Mouse (Mus musculus) myocyte (in vitro differentiated cells): Measurements from ENCODE around the gene Msi2.

ENCODE experiments used
- MAX ChIP-seq: IDR thresholded peaks from one replicate; pipeline ENCODE4 v1.6.1; 2011; ENCODE audit warnings: low read depth, mild to moderate bottlenecking, control low read depth
- POLR2A ChIP-seq: IDR thresholded peaks from one replicate; pipeline ENCODE4 v1.6.1; 2011; ENCODE audit warnings: low read depth, mild to moderate bottlenecking, control low read depth, moderate library complexity; ENCODE audit not compliant: insufficient read length
- TCF12 ChIP-seq: IDR thresholded peaks from one replicate; pipeline ENCODE4 v1.6.1; 2011; ENCODE audit warnings: mild to moderate bottlenecking, control low read depth; ENCODE audit not compliant: poor library complexity, insufficient read depth, severe bottlenecking

DNA sequence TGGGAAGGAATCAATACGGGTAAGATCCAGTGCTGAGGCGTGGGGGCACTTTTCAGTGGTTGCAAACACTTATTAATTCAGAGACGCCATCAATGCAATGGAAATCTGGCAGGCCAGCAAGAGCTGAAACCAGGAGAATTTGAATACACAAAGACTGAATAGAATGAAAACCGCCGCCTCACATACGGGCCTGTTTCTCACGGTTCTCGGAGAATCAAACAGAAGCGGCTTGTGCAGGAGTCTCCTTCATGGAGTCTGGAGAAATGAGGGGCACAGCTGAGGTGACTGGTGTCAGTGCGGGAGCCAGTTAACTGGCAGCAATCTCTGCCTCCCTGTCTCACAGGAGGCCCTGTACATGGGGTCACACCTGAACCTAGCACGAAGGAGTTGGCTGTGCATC, 235.7 kb downstream of the Msi2 start:
- TF ChIP-seq POLR2A (no peak), MAX (no peak), TCF12 (no peak)
